Mouse (Mus musculus): Measurements from ENCODE around the gene Slc41a3. TPM values are rescaled to one million over a fixed set of nuclear protein-coding genes. Genes with fewer than 3 reads are reported as not detected.

Slc41a3 gene
- 4.1 and 4.4 TPM in 2 replicates for polyA plus RNA-seq (2021; fragmentation: Nextera tagmentation)
- long read RNA-seq, experiment 1, transcript Slc41a3-202 (11 exons, 2,412 nt) = major isoform, 31 of 37 reads
- long read RNA-seq, experiment 1, partial matches to known transcripts = 1 of 37 reads
- long read RNA-seq, experiment 1, other reads (novel, unspliced or antisense) = 5 of 37 reads
- long read RNA-seq, experiment 2, partial matches to known transcripts = 2 of 5 reads
- long read RNA-seq, experiment 2, other reads (novel, unspliced or antisense) = 1 of 5 reads

GRCm38 (mm10) chr6:90604533-90605297 is at the start of gene Slc41a3:
Gene Slc41a3, plus strand, starts transcription at chr6:90604725.

Other genes starting within 250 kb of the Slc41a3 start
- 3.0 and 13.3 TPM in 2 replicates for gene Zxdc, start 235.2 kb upstream of the Slc41a3 start, polyA plus RNA-seq (2021; fragmentation: Nextera tagmentation)
- gene Cfap100, start 175.9 kb upstream of the Slc41a3 start, polyA plus RNA-seq (2021; fragmentation: Nextera tagmentation) = 3.5 and 4.9 TPM in 2 replicates
- gene Klf15, start 142.1 kb upstream of the Slc41a3 start, polyA plus RNA-seq (2021; fragmentation: Nextera tagmentation) = 12.6 and 25.1 TPM in 2 replicates
- 39.8 and 47.8 TPM in 2 replicates for gene Aldh1l1, start 118.3 kb upstream of the Slc41a3 start, polyA plus RNA-seq (2021; fragmentation: Nextera tagmentation)

Data from left cerebral cortex, adult 6 months (tissue).